Mouse (Mus musculus) left cerebral cortex, postnatal 14 days (tissue): ENCODE results near the gene Zeb2. TPM values are rescaled to one million over a fixed set of nuclear protein-coding genes. Genes with fewer than 3 reads are reported as not detected.

ENCODE experiments used
- DNase-seq, 2 experiments: peaks; one replicate each; pipeline ENCODE4 v3.0.0; 2021 to 2022; ENCODE audit warnings: low spot score in 2 of 2, mixed read lengths in 1 of 2
- intact Hi-C: fragments of 180-260 bp; cut with DNase I; formaldehyde crosslinking; loops from one replicate; pipeline ENCODE4 v1.15.1; 2025
- microRNA-seq, 2 experiments: library from miRNA; unstranded; fragments of <30 nt; microRNA quantifications; one replicate each; pipeline ENCODE4 v1.2.0; 2022
- total RNA-seq, 2 experiments: library from RNA; stranded (reverse); gene quantifications; 2 replicates each; pipeline ENCODE4 v1.2.3; 2021

The Zeb2 gene
- total RNA-seq, 2 experiments from 2014 or later = 199 to 209 TPM

DNA sequence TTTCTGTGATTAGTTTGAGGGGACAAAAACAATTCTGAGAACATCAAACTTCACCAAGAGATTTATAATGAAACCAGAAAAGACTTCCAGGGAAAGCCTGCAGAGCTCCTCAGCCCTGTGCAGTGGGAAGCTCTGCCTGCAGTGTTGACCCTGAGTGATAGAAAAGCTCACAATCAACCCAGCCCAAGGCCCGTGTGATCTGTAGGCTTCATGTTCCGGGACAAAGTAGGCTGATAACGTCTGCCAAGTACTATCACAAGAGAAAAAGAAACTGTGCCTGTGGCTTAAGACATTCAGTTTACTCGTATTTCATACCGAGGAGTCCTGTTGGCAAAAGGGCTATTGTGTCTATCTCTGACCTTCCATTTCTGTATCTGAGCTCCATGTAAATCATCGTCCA is 143.4 kb downstream of the Zeb2 start:
- DNase-seq = no peak
- intact Hi-C loops = no loop called here

DNA sequence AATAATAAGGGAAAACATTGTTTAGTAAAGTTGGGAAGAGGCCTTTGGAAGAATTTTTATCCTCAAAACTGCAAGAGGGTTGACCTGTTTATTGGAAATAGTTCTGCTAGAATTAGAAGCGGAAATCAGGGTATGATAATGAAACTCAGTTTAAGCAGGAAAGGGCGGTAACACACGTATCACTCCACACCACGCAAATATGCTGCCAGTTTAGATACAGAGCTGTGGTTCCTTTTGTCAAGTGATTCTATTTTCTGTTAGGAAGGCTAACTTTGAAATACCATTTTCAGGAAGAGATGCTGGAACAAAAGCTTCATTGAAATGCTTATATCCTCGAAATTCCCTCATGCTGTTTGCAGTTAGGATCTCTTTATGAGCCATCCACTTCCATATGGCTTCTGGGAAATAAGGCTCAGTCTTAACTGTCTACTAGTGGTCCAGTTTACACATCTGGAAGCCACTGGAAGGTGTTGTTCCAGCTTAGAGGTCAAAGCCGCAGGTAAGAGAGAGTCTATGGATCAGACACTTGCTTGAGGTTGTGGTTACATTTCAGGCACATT is 147.0 kb downstream of the Zeb2 start:
- intact Hi-C loops = no loop called here
- no peak for DNase-seq

DNA sequence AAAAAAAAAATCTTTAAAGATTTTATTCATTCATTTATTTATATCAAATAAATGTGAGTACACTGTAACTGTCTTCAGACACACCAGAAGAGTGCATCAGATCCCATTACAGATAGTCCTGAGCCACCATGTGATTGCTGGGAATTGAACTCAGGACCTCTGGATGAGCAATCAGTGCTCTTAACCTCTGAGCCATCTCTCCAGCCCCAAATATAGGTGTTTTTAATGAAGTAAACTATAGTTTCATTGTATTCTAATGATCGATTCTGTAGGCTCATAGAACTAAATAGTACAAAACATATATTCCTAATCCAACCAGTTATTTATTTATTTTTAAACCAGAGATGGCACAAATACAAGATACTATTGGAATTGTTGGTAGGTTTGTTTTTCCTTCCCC is 147.6 kb downstream of the Zeb2 start:
- intact Hi-C loops = no loop called here
- DNase-seq = no peak

DNA sequence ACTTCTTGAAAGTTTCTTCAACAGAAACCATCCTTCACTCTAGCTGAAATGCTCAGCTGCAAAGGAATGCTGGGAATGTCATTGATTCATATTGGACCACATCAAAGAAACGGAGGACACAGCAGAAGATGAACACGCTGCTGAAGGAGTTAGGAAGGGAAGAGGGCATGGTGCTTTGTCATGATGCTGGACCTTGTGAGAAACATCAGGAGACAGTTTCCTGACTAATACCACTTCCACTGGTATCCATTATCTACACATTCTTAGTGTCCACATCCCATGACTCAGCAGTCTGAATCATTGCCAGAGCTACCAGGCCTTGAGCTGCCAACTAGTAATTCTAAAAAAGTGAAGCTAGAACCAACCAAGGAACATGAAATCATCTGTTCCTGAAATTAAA is 148.0 kb downstream of the Zeb2 start:
- no peak for DNase-seq
- intact Hi-C loops = no loop called here

DNA sequence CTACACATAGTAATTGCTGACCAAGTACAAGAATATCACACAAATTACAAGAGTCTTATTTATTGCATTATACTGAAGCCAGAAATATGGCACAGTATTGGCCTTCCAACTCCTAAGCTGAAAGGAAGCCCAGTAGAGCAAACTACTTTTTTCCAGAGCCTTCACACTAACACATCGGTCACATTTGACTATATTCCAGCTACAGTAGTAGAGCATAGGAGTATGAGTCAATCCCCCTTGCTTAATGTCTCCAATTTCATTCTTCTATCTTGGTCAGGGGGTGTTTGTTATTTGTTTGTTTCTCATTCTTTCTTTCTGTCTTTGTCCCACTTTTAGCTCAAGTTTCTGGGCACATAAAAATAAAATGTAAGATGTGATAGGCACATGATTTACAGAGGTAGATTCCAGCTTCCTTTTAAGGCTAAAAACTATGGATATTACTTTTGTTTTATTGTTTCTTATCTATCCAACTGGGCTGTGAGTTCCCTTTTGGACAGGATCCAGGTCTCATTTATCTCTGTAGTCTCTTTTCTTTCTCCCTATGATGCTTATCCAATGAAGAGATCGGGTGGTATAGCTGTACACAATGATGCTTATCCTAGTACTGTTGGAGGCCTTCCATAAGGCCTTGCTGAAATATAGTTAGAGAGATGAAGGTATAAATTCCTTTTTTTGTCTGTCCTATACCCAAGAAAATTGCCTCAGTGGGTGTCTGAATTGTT is 151.2 kb downstream of the Zeb2 start:
- intact Hi-C loops = no loop called here
- DNase-seq = no peak

DNA sequence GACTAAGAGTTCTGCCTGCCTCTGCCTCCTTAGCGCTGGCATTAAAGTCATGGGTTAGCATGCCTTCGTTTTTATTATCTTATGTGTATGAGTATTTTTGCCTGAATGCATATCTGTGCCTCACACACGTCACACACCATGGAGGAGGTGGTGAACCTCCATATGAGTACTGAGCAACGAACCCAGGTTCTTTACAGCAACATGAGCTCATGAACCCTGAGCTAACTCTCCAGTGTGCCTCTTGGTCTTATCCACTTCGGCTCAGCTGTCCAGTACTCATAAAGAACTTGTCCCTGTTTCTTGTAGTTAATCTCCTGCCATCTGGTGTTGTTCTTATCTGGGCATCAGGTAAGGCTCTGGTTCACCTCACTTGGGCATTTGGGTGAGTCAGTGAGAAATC is 154.6 kb downstream of the Zeb2 start:
- no peak for DNase-seq
- intact Hi-C loops = no loop called here

DNA sequence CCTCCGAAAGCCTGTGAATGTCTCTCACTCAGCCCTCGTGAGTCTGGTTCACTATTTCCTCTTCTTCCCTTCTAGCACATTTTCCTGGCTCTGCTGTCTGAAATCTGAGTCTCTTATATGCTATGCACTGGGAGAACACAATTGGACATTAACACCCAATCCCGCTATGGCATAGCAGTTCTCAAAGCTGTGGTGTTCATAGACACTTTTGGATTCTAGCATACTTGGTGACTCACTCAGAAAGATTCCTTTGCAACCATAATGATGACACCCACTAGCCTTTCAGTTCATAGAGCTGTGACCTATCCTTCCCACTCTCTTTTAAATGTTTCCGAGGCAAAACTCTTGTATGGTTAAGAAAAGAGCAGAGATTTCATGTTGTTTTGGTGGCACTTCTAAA is 156.0 kb downstream of the Zeb2 start:
- DNase-seq = no peak
- intact Hi-C loops = no loop called here

DNA sequence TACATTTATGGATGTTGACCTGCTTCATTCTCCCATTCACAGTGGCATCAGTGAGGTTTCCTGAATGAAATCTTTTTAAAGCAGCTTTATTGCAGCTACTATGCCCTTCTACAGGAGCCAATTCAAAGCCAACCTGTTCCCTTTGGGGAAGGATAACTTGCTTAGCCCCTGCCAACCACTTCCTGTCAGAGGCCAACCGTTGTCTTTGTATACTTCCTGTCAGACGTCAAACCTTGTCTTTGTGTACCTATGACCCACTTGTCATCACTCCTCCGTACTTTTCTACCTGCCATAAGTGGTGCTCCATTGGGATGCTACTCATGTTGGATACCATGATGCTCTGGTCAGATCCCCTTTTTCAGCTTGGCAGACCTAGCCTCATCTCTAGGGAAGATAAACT is 156.6 kb downstream of the Zeb2 start:
- intact Hi-C loops = no loop called here
- DNase-seq = no peak

DNA sequence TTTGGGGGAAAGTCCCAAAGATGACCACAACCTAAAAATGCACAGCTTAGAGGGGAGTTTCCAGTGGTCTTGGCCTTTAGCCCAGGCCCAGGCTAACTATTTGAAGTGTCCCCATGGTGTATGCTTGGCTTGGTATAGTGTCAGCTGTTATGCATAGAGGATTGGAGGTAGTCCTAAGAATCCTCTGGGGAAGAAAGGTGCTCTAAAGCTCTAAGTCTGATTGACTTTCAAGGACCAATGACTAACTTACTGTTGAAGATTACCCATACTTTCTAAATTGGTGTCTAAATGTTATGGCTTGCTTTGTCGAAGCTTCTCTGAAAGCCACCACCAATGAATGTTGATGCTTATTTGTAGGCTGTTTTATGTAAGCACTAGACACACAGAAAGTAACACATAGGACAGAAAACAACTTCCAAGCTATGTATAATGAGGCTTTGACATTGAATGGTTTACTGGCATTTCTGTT is 159.8 kb downstream of the Zeb2 start:
- intact Hi-C loops = no loop called here
- no peak for DNase-seq

DNA sequence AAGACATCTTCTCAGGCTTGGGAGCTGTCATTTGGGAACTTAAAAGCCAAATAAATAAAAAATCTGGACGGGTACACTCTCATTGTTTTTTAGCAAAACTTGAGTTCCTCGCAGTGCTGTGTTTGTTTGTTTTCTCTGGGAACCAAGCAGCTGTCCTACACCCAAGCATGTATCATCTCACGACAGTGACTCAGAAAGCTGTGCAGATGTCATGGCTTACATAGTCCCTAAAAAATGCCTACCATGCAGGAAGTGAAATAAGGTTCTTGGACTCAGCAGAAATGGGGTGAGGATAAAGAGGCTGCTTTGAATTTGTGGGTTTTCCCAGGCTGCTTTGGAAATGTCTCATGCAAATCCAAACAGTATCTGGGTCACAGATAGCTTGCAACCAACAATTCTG is 161.0 kb downstream of the Zeb2 start:
- intact Hi-C loops = no loop called here

DNA sequence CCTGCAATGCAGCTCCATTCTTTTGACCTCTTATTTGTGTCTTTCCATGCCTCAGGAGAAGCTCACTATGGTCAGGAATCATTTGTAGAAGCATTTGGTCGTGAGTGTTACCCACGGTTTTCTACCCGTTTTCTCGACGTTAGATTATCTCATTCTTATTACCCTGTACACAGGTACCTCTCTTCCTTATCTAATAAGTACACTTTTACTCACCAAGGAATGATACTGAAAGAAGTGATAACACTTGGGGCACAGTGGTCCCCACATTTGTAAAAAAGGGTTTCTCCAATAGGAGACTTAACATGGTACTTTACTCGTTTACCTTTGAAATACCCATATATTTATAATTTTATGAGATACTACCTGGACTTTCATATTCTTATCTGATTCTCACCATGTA is 161.7 kb downstream of the Zeb2 start:
- intact Hi-C loops = no loop called here
- no peak for DNase-seq

More for the DNA sequence above, 161.0 kb downstream of the Zeb2 start:
- DNase-seq = no peak

DNA sequence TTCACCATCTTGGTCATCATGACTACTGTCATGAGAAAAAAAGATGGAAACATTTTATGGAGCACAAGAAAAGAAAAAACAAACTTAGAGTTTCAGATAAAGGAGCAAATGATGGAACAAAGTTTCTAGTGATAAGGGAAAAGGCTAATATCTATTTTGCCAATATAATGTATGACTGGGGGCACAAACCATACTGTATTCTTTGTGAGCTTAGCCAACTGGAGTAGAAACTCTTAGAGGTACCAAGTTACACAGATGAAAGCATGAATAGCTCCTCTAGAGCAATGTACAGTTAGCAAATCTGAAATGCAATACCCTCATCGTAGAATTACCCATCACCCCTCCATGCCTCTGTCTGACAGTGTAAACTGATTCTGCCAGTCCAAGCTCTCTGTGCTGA is 163.0 kb downstream of the Zeb2 start:
- no peak for DNase-seq
- intact Hi-C loops = no loop called here

DNA sequence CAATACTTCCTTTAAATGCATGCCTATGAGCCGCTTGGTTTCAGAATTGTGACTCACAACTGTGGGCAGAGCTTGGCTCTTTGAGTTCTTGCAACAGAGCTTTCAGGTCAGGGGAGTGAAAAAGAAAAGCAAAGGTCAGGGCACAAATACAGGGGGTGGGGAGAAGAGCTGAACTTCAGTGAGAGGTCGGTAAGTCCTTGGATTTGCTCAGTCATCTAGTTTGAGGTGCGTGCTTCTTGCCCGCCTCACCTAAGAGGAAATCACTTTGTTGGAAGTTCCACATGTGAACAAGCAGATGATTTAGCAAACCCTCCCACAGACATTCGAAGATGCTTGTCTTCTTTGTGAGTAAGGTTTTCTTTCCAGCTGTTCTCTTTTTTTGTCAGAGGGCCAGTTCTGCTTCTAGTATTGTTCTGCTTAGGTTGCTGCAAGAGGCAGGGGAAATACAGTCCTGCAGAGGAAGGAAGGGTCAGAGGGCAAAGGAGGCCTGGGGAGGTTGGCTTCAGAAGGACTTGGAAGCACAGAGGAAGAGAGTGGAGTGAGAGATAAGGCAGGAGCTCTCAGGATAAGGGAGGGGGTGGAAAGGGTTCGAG is 164.3 kb downstream of the Zeb2 start:
- intact Hi-C loops = no loop called here
- no peak for DNase-seq

DNA sequence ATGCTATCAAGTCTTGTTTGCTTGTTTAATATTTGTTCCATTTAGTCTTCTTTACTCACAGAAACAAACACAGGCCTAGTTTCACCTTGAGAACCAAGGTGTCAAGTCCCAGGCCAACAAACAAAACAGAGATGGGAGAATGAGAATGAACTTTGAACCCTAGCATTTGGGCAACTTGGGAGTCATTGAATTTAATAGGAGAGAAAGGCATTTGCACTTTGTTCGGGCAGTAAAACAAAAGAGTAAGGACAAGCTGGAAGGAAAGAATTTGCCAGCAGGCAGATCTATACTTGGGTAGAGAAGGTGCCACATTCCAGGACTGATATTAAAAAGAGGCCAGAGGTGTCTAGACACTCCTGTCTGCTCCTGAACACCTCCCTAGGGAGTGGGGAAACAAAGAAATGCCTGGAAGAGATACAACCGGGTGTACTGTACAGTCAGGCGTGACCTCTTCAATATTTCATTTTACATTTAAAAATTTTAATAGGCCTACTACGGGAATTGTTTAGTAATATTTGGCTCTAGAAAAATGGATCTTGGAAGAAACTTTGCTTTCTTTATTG is 165.5 kb downstream of the Zeb2 start:
- DNase-seq = no peak
- intact Hi-C loops = no loop called here

DNA sequence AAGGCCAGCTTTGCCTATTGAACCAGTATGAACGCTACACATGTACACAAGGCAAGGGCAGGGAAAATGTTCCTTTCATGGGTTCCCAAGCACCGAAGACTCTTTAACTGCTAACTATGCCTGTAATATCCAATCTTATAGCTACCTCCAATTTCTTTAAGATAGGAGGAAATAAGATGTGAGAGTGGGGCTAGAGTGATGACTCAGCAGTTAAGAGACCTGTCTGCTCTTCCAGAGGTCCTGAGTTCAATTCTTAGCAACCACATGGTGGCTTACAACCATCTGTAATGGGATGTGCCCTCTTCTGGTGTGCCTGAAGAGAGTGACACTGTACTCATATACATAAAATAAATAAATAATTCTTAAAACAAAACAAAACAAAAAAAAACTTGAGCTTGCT is 172.5 kb downstream of the Zeb2 start:
- DNase-seq = no peak
- intact Hi-C loops = no loop called here

Small RNA genes within 50 kb of the gene (microRNA-seq; reads per million reads assigned to microRNA genes)
- gene Mir5129 = 16.9 to 17.2 reads per million in 2 experiments

Other genes starting within 250 kb of the Zeb2 start
- 10 to 100 TPM; 81.8 to 87.0 TPM for gene Gtdc1, start 189.7 kb downstream of the Zeb2 start, total RNA-seq